Mouse (Mus musculus): ENCODE measurements around the gene Dctn2. TPM values are rescaled to one million over a fixed set of nuclear protein-coding genes. Genes with fewer than 3 reads are reported as not detected.

Dctn2 gene
- total RNA-seq, 2 experiments from 2014 or later = 166 to 167 TPM

GRCm38 (mm10) chr10:127262548-127263398, 3.4 kb upstream of the Dctn2 start, which contains the start of gene Kif5a:
Kif5a (minus strand) TSS chr10:127263348.
- DNase-seq = no peak
- intact Hi-C loops (cut with DNase I) = no loop called here

- intact Hi-C loops (cut with DNase I) = no loop called here
- DNase-seq = no peak
Measured at GRCm38 (mm10) chr10:127263631-127264030, 2.5 kb upstream of the Dctn2 start.

GRCm38 (mm10) chr10:127264336-127264735, 1.8 kb upstream of the Dctn2 start:
- no peak for DNase-seq
- intact Hi-C loops (cut with DNase I) = no loop called here

GRCm38 (mm10) chr10:127264971-127265370, 1.2 kb upstream of the Dctn2 start:
- no peak for DNase-seq
- intact Hi-C loops (cut with DNase I) = loop anchor here (1.0 kb wide), 1 partner anchor 47 kb away; no protein-coding TSS in a partner anchor

- intact Hi-C loops (cut with DNase I) = loop anchor here (1.0 kb wide), 1 partner anchor 47 kb away; no protein-coding TSS in a partner anchor
Measured at GRCm38 (mm10) chr10:127265727-127266111, 449 bp upstream of the Dctn2 start.

GRCm38 (mm10) chr10:127267318-127267717, 1.1 kb downstream of the Dctn2 start:
- intact Hi-C loops (cut with DNase I) = no loop called here
- DNase-seq = no peak

More at GRCm38 (mm10) chr10:127265727-127266111, 449 bp upstream of the Dctn2 start:
- DNase-seq = no peak

GRCm38 (mm10) chr10:127268401-127268800, 2.2 kb downstream of the Dctn2 start:
- DNase-seq = peak; percentile 59 to 60
- intact Hi-C loops (cut with DNase I) = no loop called here

GRCm38 (mm10) chr10:127269036-127269435, 2.9 kb downstream of the Dctn2 start:
- intact Hi-C loops (cut with DNase I) = no loop called here
- DNase-seq = peak; percentile 37 to 47

- intact Hi-C loops (cut with DNase I) = no loop called here
Measured at GRCm38 (mm10) chr10:127269884-127270283, 3.7 kb downstream of the Dctn2 start.

GRCm38 (mm10) chr10:127272371-127272770, 6.2 kb downstream of the Dctn2 start:
- intact Hi-C loops (cut with DNase I) = loop anchor here (2.0 kb wide), 1 partner anchor 14 kb away; no protein-coding TSS in a partner anchor

More at GRCm38 (mm10) chr10:127269884-127270283, 3.7 kb downstream of the Dctn2 start:
- DNase-seq = no peak

GRCm38 (mm10) chr10:127274261-127275022, 8.3 kb downstream of the Dctn2 start:
- intact Hi-C loops (cut with DNase I) = no loop called here
- no peak for DNase-seq

More at GRCm38 (mm10) chr10:127272371-127272770, 6.2 kb downstream of the Dctn2 start:
- DNase-seq = no peak

- no peak for DNase-seq
- intact Hi-C loops (cut with DNase I) = no loop called here
Measured at GRCm38 (mm10) chr10:127279730-127280129, 13.6 kb downstream of the Dctn2 start.

- DNase-seq = no peak
- intact Hi-C loops (cut with DNase I) = no loop called here
Measured at GRCm38 (mm10) chr10:127281316-127281715, 15.1 kb downstream of the Dctn2 start.

- no peak for DNase-seq
- intact Hi-C loops (cut with DNase I) = no loop called here
Measured at GRCm38 (mm10) chr10:127282620-127283215, 16.6 kb downstream of the Dctn2 start.

- DNase-seq = no peak
Measured at GRCm38 (mm10) chr10:127284105-127284622, 18.0 kb downstream of the Dctn2 start.

GRCm38 (mm10) chr10:127284724-127285500, 18.7 kb downstream of the Dctn2 start:
- intact Hi-C loops (cut with DNase I) = no loop called here
- DNase-seq = no peak

More at GRCm38 (mm10) chr10:127284105-127284622, 18.0 kb downstream of the Dctn2 start:
- intact Hi-C loops (cut with DNase I) = no loop called here

- intact Hi-C loops (cut with DNase I) = loop anchor here (2.0 kb wide), 1 partner anchor 13 kb away; no protein-coding TSS in a partner anchor
- no peak for DNase-seq
Measured at GRCm38 (mm10) chr10:127285644-127286043, 19.5 kb downstream of the Dctn2 start.

- intact Hi-C loops (cut with DNase I) = loop anchor here (2.0 kb wide), 1 partner anchor 13 kb away; no protein-coding TSS in a partner anchor
- no peak for DNase-seq
Measured at GRCm38 (mm10) chr10:127286194-127286593, 20.0 kb downstream of the Dctn2 start.

- DNase-seq = no peak
- intact Hi-C loops (cut with DNase I) = loop anchor here (2.0 kb wide), 1 partner anchor 14 kb away; no protein-coding TSS in a partner anchor
Measured at GRCm38 (mm10) chr10:127286730-127287129, 20.6 kb downstream of the Dctn2 start.
